Mouse (Mus musculus) neural tube, embryonic 12.5 days (tissue): ENCODE data around the gene Smg1. TPM values are rescaled to one million over a fixed set of nuclear protein-coding genes. Genes with fewer than 3 reads are reported as not detected.

Experiments
- ATAC-seq: fragments of 200-750 bp; cut with Nextera tagmentation; 2 replicates; pipeline ENCODE4 v1.8.0; 2017; ENCODE audit warnings: low read depth, mild to moderate bottlenecking, moderate TSS enrichment, moderate library complexity; ENCODE audit not compliant: low FRiP score
- H3K27ac ChIP-seq: fragments of 300-500 bp; sonication (generic); 2 replicates; pipeline ENCODE4 v1.5.1; 2016
- H3K27me3 ChIP-seq: fragments of 300-500 bp; sonication (generic); replicated peaks from 2 replicates; pipeline ENCODE4 v1.6.1; 2016; ENCODE audit warnings: mild to moderate bottlenecking
- H3K36me3 ChIP-seq: fragments of 300-500 bp; sonication (generic); 2 replicates; pipeline ENCODE4 v1.6.1; 2016; ENCODE audit warnings: mild to moderate bottlenecking
- H3K4me1 ChIP-seq: fragments of 300-500 bp; sonication (generic); 2 replicates; pipeline ENCODE4 v1.6.1; 2016
- H3K4me2 ChIP-seq: fragments of 300-500 bp; sonication (generic); replicated peaks from 2 replicates; pipeline ENCODE4 v1.6.1; 2016; ENCODE audit warnings: mild to moderate bottlenecking
- H3K4me3 ChIP-seq: fragments of 300-500 bp; sonication (generic); 2 replicates; pipeline ENCODE4 v1.5.1; 2016
- H3K9ac ChIP-seq: fragments of 300-500 bp; sonication (generic); 2 replicates; pipeline ENCODE4 v1.6.1; 2016; ENCODE audit warnings: mild to moderate bottlenecking
- H3K9me3 ChIP-seq: fragments of 300-500 bp; sonication (generic); 2 replicates; pipeline ENCODE4 v1.6.1; 2016; ENCODE audit warnings: mild to moderate bottlenecking
- WGBS: fragments of 180-500 bp; shearing (Covaris S2); methylation state at CpG from one replicate; pipeline ENCODE4 v1.1.7; 2016; 5-methylcytosine and 5-hydroxymethylcytosine counted together
- polyA plus RNA-seq: library from polyadenylated mRNA; unstranded; fragments of >200 nt; fragmentation: Nextera tagmentation; extraction: Ambion mirVana; gene quantifications from 2 replicates; pipeline ENCODE4 v1.2.1, GENCODE M21; 2016

The Smg1 gene
- polyA plus RNA-seq, 1 experiment from 2014 or later = 18.8 TPM

DNA sequence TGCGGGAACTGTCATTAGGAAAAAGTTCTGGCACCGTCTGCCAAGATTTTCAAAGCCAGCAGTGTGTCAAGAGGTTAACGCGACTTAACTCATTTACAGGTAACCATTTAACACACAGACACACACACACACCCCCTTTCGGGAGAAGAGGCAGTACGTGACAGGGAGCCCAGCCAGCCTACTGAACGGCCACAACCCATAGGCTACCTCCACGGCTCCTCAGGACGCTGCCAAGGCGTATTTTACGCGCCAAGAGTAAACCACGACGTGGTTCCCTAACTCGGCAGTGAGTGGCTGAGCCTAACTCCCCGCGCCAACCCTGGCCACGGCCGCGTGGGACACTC lies 128.0 kb downstream of the Smg1 start:
- WGBS = under 1% methylated on average over 20 of the region's 20 CpGs
- peak overlapping the region; percentile 92 for H3K4me2 ChIP-seq
- ATAC-seq = no peak
- no peaks in the 10 kb centered on the region for H3K9me3 ChIP-seq
- H3K9ac ChIP-seq = peak overlapping the region; percentile 98
- H3K27ac ChIP-seq = peak overlapping the region; percentile 81
- H3K4me3 ChIP-seq = peak overlapping the region; percentile 95
- H3K4me1 ChIP-seq = peaks cover 49% of the 10 kb centered on the region
- no peaks in the 10 kb centered on the region for H3K27me3 ChIP-seq
- H3K36me3 ChIP-seq = peaks cover 60% of the 10 kb centered on the region

GRCm38 (mm10) chr7:118113541-118114297 lies 129.8 kb downstream of the Smg1 start:
- H3K9ac ChIP-seq = peak overlapping the region; percentile 98; the same call in 1 of the 2 replicates
- H3K4me1 ChIP-seq = peaks cover 49% of the 10 kb centered on the region
- peak overlapping the region; percentile 95; the same call in 1 of the 2 replicates for H3K4me3 ChIP-seq

DNA sequence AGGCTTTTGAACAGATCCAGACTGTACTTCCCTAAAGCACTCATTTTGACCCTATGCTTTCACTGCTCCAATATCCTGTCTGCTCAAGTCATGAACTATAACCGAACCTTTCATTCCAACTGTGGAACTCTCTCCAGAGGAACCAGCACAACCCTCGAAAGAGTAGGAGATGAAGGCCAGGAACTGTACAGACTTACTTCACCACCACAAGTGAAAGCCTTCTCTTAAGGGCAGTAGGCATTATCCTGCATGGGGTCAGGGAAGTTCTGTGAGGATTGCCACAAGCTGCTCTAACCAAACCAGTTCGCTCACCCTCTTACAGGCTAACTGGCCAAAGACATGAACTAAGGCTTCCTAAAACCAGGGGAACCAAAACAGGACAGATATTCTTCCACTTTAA lies 132.3 kb downstream of the Smg1 start:
- H3K4me3 ChIP-seq = no peak overlapping the region
- no peaks in the 10 kb centered on the region for H3K9me3 ChIP-seq
- H3K27ac ChIP-seq = no peak overlapping the region
- H3K27me3 ChIP-seq = no peaks in the 10 kb centered on the region
- 92% methylated on average over 3 of the region's 3 CpGs for WGBS
- no peak overlapping the region for H3K9ac ChIP-seq
- H3K4me1 ChIP-seq = peaks cover 43% of the 10 kb centered on the region
- peaks cover 82% of the 10 kb centered on the region for H3K36me3 ChIP-seq
- no peak for ATAC-seq
- H3K4me2 ChIP-seq = peak overlapping the region; percentile 38

More at GRCm38 (mm10) chr7:118113541-118114297, 129.8 kb downstream of the Smg1 start:
- Histone ChIP-seq H3K36me3 (peaks cover 59% of the 10 kb centered on the region), H3K9me3 (no peaks in the 10 kb centered on the region), H3K27me3 (no peaks in the 10 kb centered on the region), H3K27ac (no peak overlapping the region), H3K4me2 (peak overlapping the region; percentile 92)
- no peak for ATAC-seq
- WGBS = 72% methylated on average over 5 of the region's 5 CpGs

DNA sequence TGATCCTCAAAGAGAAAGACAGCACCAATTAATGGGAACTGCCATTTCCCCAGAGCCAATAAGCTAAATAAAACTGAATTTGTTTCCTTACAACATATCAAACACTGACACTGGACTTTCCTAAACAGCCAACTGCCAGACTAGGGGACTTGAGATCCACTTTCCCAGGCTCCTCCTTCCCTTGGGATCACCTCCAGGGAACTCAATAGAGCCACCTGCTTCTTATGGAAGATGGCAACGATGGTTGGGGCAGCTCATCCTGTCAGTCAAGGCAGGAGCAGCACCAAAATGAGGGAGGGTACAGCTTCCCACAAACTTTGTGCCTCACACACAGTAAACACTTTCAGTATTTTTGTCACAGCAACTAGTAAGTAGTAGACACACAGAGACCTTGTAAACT lies 135.8 kb downstream of the Smg1 start:
- WGBS = 67% methylated on average over 1 of the region's 1 CpGs
- Histone ChIP-seq H3K9me3 (no peaks in the 10 kb centered on the region), H3K4me3 (no peak overlapping the region), H3K36me3 (peaks cover 79% of the 10 kb centered on the region), H3K9ac (no peak overlapping the region), H3K27me3 (no peaks in the 10 kb centered on the region), H3K4me1 (peaks cover 18% of the 10 kb centered on the region), H3K27ac (no peak overlapping the region), H3K4me2 (no peak overlapping the region)
- ATAC-seq = no peak

GRCm38 (mm10) chr7:118104458-118105052 lies 138.9 kb downstream of the Smg1 start:
- Histone ChIP-seq H3K36me3 (peaks cover 49% of the 10 kb centered on the region), H3K4me1 (no peaks in the 10 kb centered on the region), H3K9me3 (no peaks in the 10 kb centered on the region), H3K27ac (no peak overlapping the region), H3K27me3 (no peaks in the 10 kb centered on the region), H3K4me2 (no peak overlapping the region), H3K9ac (no peak overlapping the region), H3K4me3 (no peak overlapping the region)
- 76% methylated on average over 5 of the region's 5 CpGs for WGBS
- no peak for ATAC-seq

GRCm38 (mm10) chr7:118103462-118104379 lies 139.7 kb downstream of the Smg1 start:
- Histone ChIP-seq H3K9me3 (no peaks in the 10 kb centered on the region), H3K27me3 (no peaks in the 10 kb centered on the region), H3K4me1 (no peaks in the 10 kb centered on the region), H3K4me3 (no peak overlapping the region), H3K4me2 (no peak overlapping the region), H3K9ac (no peak overlapping the region), H3K36me3 (peaks cover 41% of the 10 kb centered on the region), H3K27ac (no peak overlapping the region)
- WGBS = 46% methylated on average over 5 of the region's 5 CpGs
- ATAC-seq = peak; percentile 33; the same call in 1 of the 2 replicates

- no peak overlapping the region for H3K9ac ChIP-seq
- no peak overlapping the region for H3K4me3 ChIP-seq
- no peak overlapping the region for H3K27ac ChIP-seq
- H3K27me3 ChIP-seq = no peaks in the 10 kb centered on the region
- no peak overlapping the region for H3K4me2 ChIP-seq
- peaks cover 32% of the 10 kb centered on the region for H3K36me3 ChIP-seq
- no peaks in the 10 kb centered on the region for H3K9me3 ChIP-seq
- WGBS = 41% methylated on average over 4 of the region's 4 CpGs
- peak; percentile 30 for ATAC-seq
- no peaks in the 10 kb centered on the region for H3K4me1 ChIP-seq
Observed at GRCm38 (mm10) chr7:118102678-118103461, 140.6 kb downstream of the Smg1 start.

GRCm38 (mm10) chr7:118102231-118102630 lies 141.2 kb downstream of the Smg1 start:
- Histone ChIP-seq H3K36me3 (peaks cover 26% of the 10 kb centered on the region), H3K9me3 (no peaks in the 10 kb centered on the region), H3K4me2 (no peak overlapping the region), H3K4me1 (no peaks in the 10 kb centered on the region), H3K27ac (no peak overlapping the region), H3K4me3 (no peak overlapping the region), H3K27me3 (no peaks in the 10 kb centered on the region), H3K9ac (no peak overlapping the region)
- peak; percentile 43; the same call in 1 of the 2 replicates for ATAC-seq
- WGBS = 48% methylated on average over 4 of the region's 4 CpGs

DNA sequence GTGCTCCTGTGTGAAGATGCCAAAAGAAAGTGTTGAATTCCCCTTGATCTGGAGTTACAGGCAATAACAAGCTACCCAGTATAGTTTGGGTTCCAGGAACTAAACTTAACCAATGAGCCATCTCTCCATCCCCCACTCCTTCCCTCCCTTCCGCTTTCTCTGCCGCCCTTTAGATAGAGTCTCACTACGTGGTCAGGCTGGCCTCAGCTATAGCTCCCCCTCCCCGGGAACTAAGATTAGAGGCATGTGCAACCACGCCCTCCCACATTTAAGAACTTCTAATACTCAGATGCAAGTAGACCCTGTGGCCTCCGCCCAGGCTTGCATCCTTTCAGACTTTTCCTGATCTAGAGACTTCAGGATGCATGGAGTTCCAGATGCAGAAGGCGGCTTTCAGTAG lies 145.9 kb downstream of the Smg1 start:
- Histone ChIP-seq H3K4me1 (no peaks in the 10 kb centered on the region), H3K4me2 (no peak overlapping the region), H3K9ac (no peak overlapping the region), H3K4me3 (no peak overlapping the region), H3K9me3 (no peaks in the 10 kb centered on the region), H3K27me3 (no peaks in the 10 kb centered on the region), H3K27ac (no peak overlapping the region), H3K36me3 (no peaks in the 10 kb centered on the region)
- 73% methylated on average over 7 of the region's 7 CpGs for WGBS
- no peak for ATAC-seq
